Mouse (Mus musculus) spleen, postnatal 0 days (tissue): ENCODE data around the gene Lyst. TPM values are rescaled to one million over a fixed set of nuclear protein-coding genes. Genes with fewer than 3 reads are reported as not detected.

Experiments used
- polyA plus RNA-seq: library from polyadenylated mRNA; unstranded; fragments of >200 nt; fragmentation: Nextera tagmentation; extraction: Ambion mirVana; gene quantifications from 2 replicates; pipeline ENCODE4 v1.2.1, GENCODE M21; 2015

Gene Lyst
- polyA plus RNA-seq, result 10.0 and 12.1 TPM in 2 replicates

DNA sequence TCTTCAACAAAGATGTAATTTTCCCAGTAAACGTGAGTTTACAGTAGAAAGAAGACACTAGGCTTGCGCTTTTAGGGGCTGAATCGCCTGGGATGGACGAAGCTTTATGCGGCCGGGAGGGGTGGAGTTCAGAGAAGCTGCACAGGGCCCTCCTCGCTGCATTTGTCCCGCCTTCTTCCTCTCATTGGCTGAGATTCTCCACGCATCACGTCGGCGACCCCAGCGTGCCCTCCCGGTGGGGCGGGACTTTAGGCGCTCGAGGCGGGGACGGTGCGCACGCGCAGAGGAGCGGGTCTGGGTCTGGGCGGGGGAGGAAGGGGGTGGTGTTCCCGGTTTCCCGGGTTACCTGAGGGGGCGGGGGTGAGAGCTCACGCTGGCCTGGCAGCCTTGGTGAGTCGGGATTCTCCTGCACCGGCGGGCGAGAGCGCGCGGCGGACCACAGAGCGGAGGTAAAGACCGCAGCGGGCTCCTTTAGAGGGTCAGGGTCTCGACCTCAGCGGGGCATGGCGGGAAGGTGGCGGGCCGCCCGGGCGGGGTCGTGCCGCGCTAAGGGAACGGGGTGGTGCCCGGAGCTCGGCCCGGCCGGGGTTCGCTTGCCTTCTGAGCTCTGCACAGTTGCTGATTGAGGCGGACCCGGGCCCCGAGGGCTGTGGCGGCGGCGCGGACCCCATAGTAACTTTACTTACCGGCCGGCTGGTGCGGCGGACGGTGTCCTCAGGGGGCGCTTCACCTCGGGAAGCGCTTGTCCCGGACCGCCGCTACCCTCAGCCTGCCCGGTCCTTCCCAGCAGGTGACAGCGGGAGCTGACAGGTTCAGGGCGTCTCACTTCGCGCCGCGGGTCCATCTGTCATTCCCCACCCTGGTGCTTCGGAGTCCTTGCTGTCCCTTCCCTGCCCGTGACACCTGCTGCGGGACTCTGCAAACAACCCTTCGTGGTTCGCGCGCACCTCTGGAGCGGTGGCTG is at the start of gene Lyst:
Gene Lyst, plus strand, starts transcription at position 350 of the 964 bp plus-strand sequence.

DNA sequence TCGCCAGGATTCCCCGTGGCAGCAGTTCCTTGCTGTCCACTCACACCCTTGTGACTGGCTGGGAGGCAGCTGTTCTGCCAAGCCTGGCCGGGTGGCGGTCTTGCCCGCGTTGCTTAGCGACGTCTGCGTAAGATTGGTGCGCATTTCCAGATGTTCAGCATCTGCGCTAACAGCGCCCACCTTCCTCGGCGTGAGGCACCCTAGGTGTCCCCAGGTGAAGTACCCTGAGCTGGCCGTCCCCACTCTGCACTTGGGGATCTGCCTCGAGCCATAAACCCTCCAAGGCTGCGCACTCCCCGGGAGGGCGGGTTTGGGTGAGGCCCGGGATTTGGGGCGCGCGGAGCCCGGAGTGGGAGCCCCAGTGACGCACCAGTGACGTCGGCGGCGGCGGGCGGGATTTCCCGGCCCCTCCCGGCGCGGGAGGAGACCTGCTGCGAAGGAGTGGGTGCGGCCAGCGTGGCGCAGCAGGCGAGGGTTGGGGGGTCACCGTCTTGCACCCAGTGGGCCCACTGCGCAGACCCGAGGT is 193.8 kb downstream of the Lyst start, which contains the start of gene Gng4:
Gene Gng4, plus strand, starts transcription at position 166 of the 526 bp plus-strand sequence.

Other genes starting within 250 kb of the Lyst start
- gene Gpr137b, start 196.4 kb upstream of the Lyst start, polyA plus RNA-seq, result 3.8 and 6.2 TPM in 2 replicates
- gene Nid1, start 152.8 kb upstream of the Lyst start, polyA plus RNA-seq, result 50.0 and 64.1 TPM in 2 replicates
- gene Gng4, start 193.7 kb downstream of the Lyst start, polyA plus RNA-seq, result 0.08 TPM in 1 of 2 replicates, not detected in the other